In the genomic region with DNA sequence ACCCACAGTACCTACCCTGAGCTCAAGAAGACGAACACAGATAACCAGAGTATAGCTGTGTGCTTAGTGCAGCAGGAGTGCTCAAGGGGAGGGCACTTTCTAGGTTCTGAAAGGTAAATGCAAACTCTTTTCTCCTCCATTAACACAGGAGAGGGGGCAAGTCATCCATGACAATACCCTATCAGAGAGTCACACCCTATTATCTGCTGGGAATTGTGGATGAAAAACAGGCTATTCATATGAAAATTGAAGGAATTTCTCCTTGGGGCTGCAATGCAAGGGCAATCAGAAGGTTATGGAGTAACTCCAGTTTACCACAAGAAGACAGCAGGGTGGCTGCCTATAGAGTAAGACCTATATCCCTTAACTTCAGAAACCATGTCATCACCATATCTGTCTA, we compare ENCODE assay signal across 25 mouse cellular contexts.
DNase-seq lines count a peak whose midpoint lies in the region; TF ChIP-seq lines count a peak whose summit lies in the region.
"Had no signal": no experiment of that assay in that cellular context is flagged by ENCODE, and none has a peak within 500 bp of the region (broad histone marks: within the 10 kb centered on the region; RNA-seq: fewer than 3 reads in every experiment).

No protein-coding gene starts in this region.

- peaks cover 21% of the 10 kb centered on the region; the same call in 1 of the 2 replicates for H3K9me3 ChIP-seq in E14TG2a.4 (ENCODE audit: low read length)
- H3K9me3 ChIP-seq: embryonic facial prominence, embryonic 13.5 days; embryonic facial prominence, embryonic 15.5 days; forebrain, embryonic 10.5 days; forebrain, embryonic 12.5 days; G1E had no signal

- H3K27me3 ChIP-seq in E14TG2a.4 (ENCODE audit: insufficient read depth, low read length) = no peaks in the 10 kb centered on the region
- H3K27me3 ChIP-seq: CH12.LX; embryonic facial prominence, embryonic 13.5 days; embryonic facial prominence, embryonic 15.5 days; forebrain, embryonic 12.5 days; Patski had no signal

- peak overlapping the region; percentile 63 for H3K4me3 ChIP-seq in E14TG2a.4 (replicated peaks; ENCODE audit: low read length)
- H3K4me3 ChIP-seq: embryonic facial prominence, embryonic 13.5 days; embryonic facial prominence, embryonic 15.5 days; erythroblast, embryonic 14.5 days; forebrain, embryonic 10.5 days; forebrain, embryonic 12.5 days had no signal

- peaks cover 35% of the 10 kb centered on the region for H3K36me3 ChIP-seq in E14TG2a.4 (ENCODE audit: insufficient read depth, low read length)
- H3K36me3 ChIP-seq: embryonic facial prominence, embryonic 13.5 days; embryonic facial prominence, embryonic 15.5 days; forebrain, embryonic 10.5 days; forebrain, embryonic 12.5 days; G1E had no signal

- H3K4me1 ChIP-seq in E14TG2a.4 (replicated peaks; ENCODE audit: low read depth, low read length) = peaks cover 38% of the 10 kb centered on the region
- H3K4me1 ChIP-seq: embryonic facial prominence, embryonic 13.5 days; embryonic facial prominence, embryonic 15.5 days; forebrain, embryonic 12.5 days had no signal

- no peak for TF ChIP-seq CTCF in E14TG2a.4 (conservative IDR thresholded peaks at IDR 0.05; ENCODE audit: low read length)

- peak; percentile 93 for DNase-seq in ES-CJ7 (ENCODE audit: low read depth, low spot score)
- DNase-seq in R1 (ENCODE audit: low read depth, low spot score) = peak; percentile 96
- peak; percentile 92 for DNase-seq in ZHBTc4 (ENCODE audit: low read depth, low spot score)
- DNase-seq in cerebellum, postnatal 4 days (ENCODE audit: low spot score in 2 of 2) = no peak
- DNase-seq in adrenal gland, postnatal 36 days = no peak
- DNase-seq in gastrocnemius, postnatal 25 days = no peak
- DNase-seq: adrenal gland, adult 2 months; adrenal gland, postnatal 10 days; adrenal gland, postnatal 25 days; B cell, adult 2 months; cerebellum, adult 11-12 months; cerebellum, adult 2 months; cerebellum, adult 9-10 months; cerebellum, postnatal 10 days; cerebellum, postnatal 25 days; embryo, embryonic 11 days had no signal

Comparison
In these comparisons a context has a peak if more than half of its experiments do, and no peak if none do; other contexts are left out.
1. DNase-seq: peak in ES-CJ7 (single experiment), R1 (single experiment) and ZHBTc4 (single experiment); none in cerebellum, postnatal 4 days (0 of 2), adrenal gland, postnatal 36 days (0 of 2) and gastrocnemius, postnatal 25 days (single experiment).